Mouse (Mus musculus) limb, embryonic 14.5 days (tissue): Measurements from ENCODE around the gene Aqp5. TPM values are rescaled to one million over a fixed set of nuclear protein-coding genes. Genes with fewer than 3 reads are reported as not detected.

Experiments used
- ATAC-seq: fragments of 200-750 bp; cut with Nextera tagmentation; 2 replicates; pipeline ENCODE4 v1.8.0; 2017; ENCODE audit warnings: low read depth, moderate number of reproducible peaks, moderate TSS enrichment; ENCODE audit not compliant: low FRiP score
- DNase-seq: peaks from one replicate; pipeline ENCODE4 v3.0.0-alpha.2; 2015; ENCODE audit warnings: low spot score
- H3K27ac ChIP-seq: fragments of 300-500 bp; sonication (generic); replicated peaks from 2 replicates; pipeline ENCODE4 v1.5.1; 2014; ENCODE audit warnings: low read depth, mild to moderate bottlenecking, low read length, moderate library complexity, mixed read lengths
- H3K27me3 ChIP-seq: fragments of 300-500 bp; sonication (generic); 2 replicates; pipeline ENCODE4 v1.6.1; 2014; ENCODE audit warnings: low read length, mixed read lengths; ENCODE audit not compliant: control insufficient read depth, insufficient read depth
- H3K36me3 ChIP-seq: fragments of 300-500 bp; sonication (generic); 2 replicates; pipeline ENCODE4 v1.6.1; 2014; ENCODE audit warnings: mild to moderate bottlenecking, low read length, moderate library complexity, mixed read lengths; ENCODE audit not compliant: control insufficient read depth, insufficient read depth
- H3K4me1 ChIP-seq: fragments of 300-500 bp; sonication (generic); 2 replicates; pipeline ENCODE4 v1.6.1; 2014; ENCODE audit warnings: antibody characterized with exemption, low read length, mixed read lengths; ENCODE audit not compliant: control insufficient read depth, insufficient read depth
- H3K4me2 ChIP-seq: fragments of 300-500 bp; sonication (generic); replicated peaks from 2 replicates; pipeline ENCODE4 v1.6.1; 2014; ENCODE audit warnings: low read depth, mild to moderate bottlenecking, low read length, moderate library complexity; ENCODE audit not compliant: severe bottlenecking
- H3K4me3 ChIP-seq: fragments of 300-500 bp; sonication (generic); replicated peaks from 2 replicates; pipeline ENCODE4 v1.5.1; 2014; ENCODE audit warnings: low read length
- H3K9ac ChIP-seq: fragments of 300-500 bp; sonication (generic); 2 replicates; pipeline ENCODE4 v1.6.1; 2014; ENCODE audit warnings: mild to moderate bottlenecking, low read depth, low read length, moderate library complexity; ENCODE audit not compliant: severe bottlenecking
- H3K9me3 ChIP-seq: fragments of 300-500 bp; sonication (generic); 2 replicates; pipeline ENCODE4 v1.6.1; 2016; ENCODE audit warnings: low read length; ENCODE audit not compliant: control insufficient read depth
- POLR2A ChIP-seq: fragments of 200-500 bp; IDR thresholded peaks from 2 replicates; pipeline ENCODE4 v1.8.0; 2012; ENCODE audit warnings: inconsistent platforms, mild to moderate bottlenecking, moderate library complexity, borderline replicate concordance; ENCODE audit not compliant: insufficient read depth, insufficient read length; ENCODE audit errors: extremely low read depth
- WGBS: fragments of 180-500 bp; shearing (Covaris S2); extraction: QIAGEN DNeasy Blood & Tissue Kit; methylation state at CpG from one replicate; pipeline ENCODE4 v1.1.7; 2014; 5-methylcytosine and 5-hydroxymethylcytosine counted together
- polyA plus RNA-seq, 2 experiments: library from polyadenylated mRNA; depleted of rRNA in 1 of 2; stranded (reverse) in 1 of 2; unstranded in 1 of 2; fragments of >200 nt; fragmentation: Nextera tagmentation in 1 of 2; extraction: Ambion mirVana in 1 of 2; gene quantifications; 2 replicates each; pipeline versions ENCODE4 v1.2.1 to v1.2.3; 2012 to 2014

Aqp5 gene
- polyA plus RNA-seq, 2 experiments = 0.26 to 0.47 TPM

GRCm38 (mm10) chr15:99589237-99589636 is 1.3 kb upstream of the Aqp5 start:
- no peak for ATAC-seq
- H3K9ac ChIP-seq = no peak overlapping the region
- 5% methylated on average over 9 of the region's 9 CpGs for WGBS

GRCm38 (mm10) chr15:99589704-99590103 is 878 bp upstream of the Aqp5 start:
- H3K36me3 ChIP-seq = no peaks in the 10 kb centered on the region
- 23% methylated on average over 7 of the region's 7 CpGs for whole genome bisulfite sequencing
- H3K9me3 ChIP-seq = no peaks in the 10 kb centered on the region
- H3K4me1 ChIP-seq = peaks cover 6% of the 10 kb centered on the region; the same call in 1 of the 2 replicates
- DNase-seq = no peak
- ATAC-seq = no peak
- no peak overlapping the region for H3K4me2 ChIP-seq
- peaks cover 92% of the 10 kb centered on the region for H3K27me3 ChIP-seq
- TF ChIP-seq POLR2A = no peak
- peak overlapping the region; percentile 39; the same call in 1 of the 2 replicates for H3K4me3 ChIP-seq
- H3K9ac ChIP-seq = no peak overlapping the region
- no peak overlapping the region for H3K27ac ChIP-seq

More at GRCm38 (mm10) chr15:99589237-99589636, 1.3 kb upstream of the Aqp5 start:
- Histone ChIP-seq H3K36me3 (no peaks in the 10 kb centered on the region), H3K4me3 (no peak overlapping the region), H3K4me1 (peaks cover 11% of the 10 kb centered on the region; the same call in 1 of the 2 replicates), H3K27ac (no peak overlapping the region), H3K9me3 (no peaks in the 10 kb centered on the region), H3K27me3 (peaks cover 92% of the 10 kb centered on the region), H3K4me2 (no peak overlapping the region)
- no peak for DNase-seq
- no peak for TF ChIP-seq POLR2A

GRCm38 (mm10) chr15:99592177-99592576 is 1.6 kb downstream of the Aqp5 start:
- TF ChIP-seq POLR2A = no peak

GRCm38 (mm10) chr15:99592877-99593276 is 2.3 kb downstream of the Aqp5 start:
- Histone ChIP-seq H3K9ac (no peak overlapping the region), H3K27me3 (peaks cover 72% of the 10 kb centered on the region), H3K4me1 (0 out of 2 replicates have a peak, but pooled peaks cover 6% of the 10 kb centered on the region), H3K4me2 (no peak overlapping the region), H3K27ac (no peak overlapping the region), H3K9me3 (no peaks in the 10 kb centered on the region), H3K4me3 (no peak overlapping the region), H3K36me3 (no peaks in the 10 kb centered on the region)
- DNase-seq (no peak), ATAC-seq (no peak)
- no peak for TF ChIP-seq POLR2A
- WGBS = 80% methylated on average over 5 of the region's 5 CpGs

More at GRCm38 (mm10) chr15:99592177-99592576, 1.6 kb downstream of the Aqp5 start:
- Histone ChIP-seq H3K27me3 (peaks cover 79% of the 10 kb centered on the region), H3K27ac (no peak overlapping the region), H3K4me2 (no peak overlapping the region), H3K36me3 (no peaks in the 10 kb centered on the region), H3K4me3 (no peak overlapping the region), H3K9ac (no peak overlapping the region), H3K9me3 (no peaks in the 10 kb centered on the region), H3K4me1 (0 out of 2 replicates have a peak, but pooled peaks cover 6% of the 10 kb centered on the region)
- DNase-seq = no peak
- no peak for ATAC-seq
- 77% methylated on average over 8 of the region's 8 CpGs for WGBS

- ATAC-seq (no peak), DNase-seq (no peak)
- H3K27ac ChIP-seq = no peak overlapping the region
- H3K4me2 ChIP-seq = no peak overlapping the region
- H3K9me3 ChIP-seq = no peaks in the 10 kb centered on the region
- no peak for TF ChIP-seq POLR2A
- H3K27me3 ChIP-seq = peaks cover 51% of the 10 kb centered on the region
- H3K4me3 ChIP-seq = no peak overlapping the region
- WGBS = 74% methylated on average over 10 of the region's 10 CpGs
- no peak overlapping the region for H3K9ac ChIP-seq
- 0 out of 2 replicates have a peak, but pooled peaks cover 6% of the 10 kb centered on the region for H3K4me1 ChIP-seq
- H3K36me3 ChIP-seq = no peaks in the 10 kb centered on the region
Observed at GRCm38 (mm10) chr15:99594951-99595350, 4.4 kb downstream of the Aqp5 start.
